Mouse (Mus musculus) urinary bladder, postnatal 25 days (tissue): ENCODE results near the gene Defa28.
"Not testable (repeated sequence)": the region's sequence is repeated elsewhere in the genome, so short reads cannot be mapped to it uniquely, and the experiment has no call there.

Experiments
- DNase-seq: peaks from one replicate; pipeline ENCODE4 v3.0.0; 2022; ENCODE audit warnings: low spot score

Defa28 gene

GRCm38 (mm10) chr8:21582706-21583105 lies at the start of gene Defa28:
Gene Defa28 (plus strand): TSS chr8:21583006.
- not testable (repeated sequence) for DNase-seq

GRCm38 (mm10) chr8:21565086-21565485 lies 17.7 kb upstream of the Defa28 start, which contains the start of gene Defa37:
Gene Defa37 (plus strand): TSS chr8:21565386.
- DNase-seq: not testable (repeated sequence)

DNA sequence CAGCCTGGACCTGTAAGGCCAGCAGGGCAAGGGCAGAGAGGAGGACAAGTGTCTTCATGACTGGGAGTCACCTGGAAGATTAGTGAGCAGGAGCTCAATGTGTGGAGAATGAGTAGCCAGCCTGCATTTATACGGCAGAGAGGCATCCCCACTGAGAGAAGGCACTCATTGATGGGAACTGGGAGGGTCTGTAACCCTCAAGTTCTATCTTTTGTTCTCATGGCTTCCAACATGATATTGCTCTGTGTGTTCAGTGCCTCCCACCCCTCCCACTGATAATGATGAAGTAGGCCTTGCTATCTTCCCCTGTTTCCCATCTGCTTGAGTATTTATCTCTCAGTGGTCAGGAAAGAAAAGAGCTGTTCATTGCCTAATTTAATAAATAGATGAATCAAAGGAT lies 11.6 kb downstream of the Defa28 start, which contains the start of gene Gm7861:
TSS of gene Gm7861 (minus strand) at position 101 of the 400 bp plus-strand sequence.
- not testable (repeated sequence) for DNase-seq

- DNase-seq: not testable (repeated sequence)
Measured at GRCm38 (mm10) chr8:21617883-21618282, 35.1 kb downstream of the Defa28 start, which contains the start of gene Defa26. Gene Defa26 (plus strand): TSS chr8:21618183.
